Mouse (Mus musculus): ENCODE measurements around the gene Thsd4.

- TF ChIP-seq GATA1 (IDR thresholded peaks at IDR 0.05; ENCODE audit: borderline replicate concordance, low read length) = no peak
- TF ChIP-seq FLI1 (IDR thresholded peaks at IDR 0.05; ENCODE audit: low read length) = no peak
Observed at GRCm38 (mm10) chr9:60166990-60167389, 354.9 kb downstream of the Thsd4 start.
